Mouse (Mus musculus) liver, embryonic 16.5 days (tissue): ENCODE data around the gene Gm38392. TPM values are rescaled to one million over a fixed set of nuclear protein-coding genes. Genes with fewer than 3 reads are reported as not detected.

Experiments used
- microRNA-seq: library from miRNA; unstranded; fragments of <30 nt; microRNA quantifications from one replicate; pipeline ENCODE4, GENCODE M21; 2016
- polyA plus RNA-seq: library from polyadenylated mRNA; unstranded; fragments of >200 nt; fragmentation: Nextera tagmentation; extraction: Ambion mirVana; gene quantifications from 2 replicates; pipeline ENCODE4 v1.2.1, GENCODE M21; 2015

Gene Gm38392
- polyA plus RNA-seq, 1 experiment from 2014 or later, result not detected

Small RNA genes lying within 50 kb of the gene (microRNA-seq; reads per million reads assigned to microRNA genes)
- not detected for gene Gm25641
- gene Mir3093, result not detected
- gene Mir9-1, result not detected

Other genes with a start within 250 kb of the Gm38392 start
- 13.2 and 14.1 TPM in 2 replicates for gene Gpatch4, start 244.1 kb downstream of the Gm38392 start, polyA plus RNA-seq
- gene Naxe, start 228.7 kb downstream of the Gm38392 start, polyA plus RNA-seq, result 83.2 and 85.0 TPM in 2 replicates
- gene Ttc24, start 208.9 kb downstream of the Gm38392 start, polyA plus RNA-seq, result not detected in 2 replicates
- gene Iqgap3, start 205.2 kb downstream of the Gm38392 start, polyA plus RNA-seq, result 7.3 and 7.6 TPM in 2 replicates
- 5.2 and 7.9 TPM in 2 replicates for gene Mef2d, start 144.8 kb downstream of the Gm38392 start, polyA plus RNA-seq
- 4.8 and 6.3 TPM in 2 replicates for gene Rhbg, start 32.5 kb downstream of the Gm38392 start, polyA plus RNA-seq
- gene Tsacc, start 9.8 kb upstream of the Gm38392 start, polyA plus RNA-seq, result 4.1 and 4.7 TPM in 2 replicates
- 213 and 227 TPM in 2 replicates for gene Cct3, start 9.9 kb upstream of the Gm38392 start, polyA plus RNA-seq
- 97.1 and 97.9 TPM in 2 replicates for gene Glmp, start 37.8 kb upstream of the Gm38392 start, polyA plus RNA-seq
- gene Tmem79, start 48.9 kb upstream of the Gm38392 start, polyA plus RNA-seq, result 1.0 and 1.4 TPM in 2 replicates
- gene Smg5, start 49.0 kb upstream of the Gm38392 start, polyA plus RNA-seq, result 27.7 and 30.8 TPM in 2 replicates
- gene Paqr6, start 77.4 kb upstream of the Gm38392 start, polyA plus RNA-seq, result 5.9 and 7.0 TPM in 2 replicates
- gene Bglap3, start 85.5 kb upstream of the Gm38392 start, polyA plus RNA-seq, result 0.15 and 0.69 TPM in 2 replicates
- not detected in 2 replicates for gene Bglap2, start 91.5 kb upstream of the Gm38392 start, polyA plus RNA-seq
- not detected in 2 replicates for gene Bglap, start 97.3 kb upstream of the Gm38392 start, polyA plus RNA-seq
- gene Pmf1, start 123.1 kb upstream of the Gm38392 start, polyA plus RNA-seq, result 69.7 and 76.8 TPM in 2 replicates
- gene Slc25a44, start 137.9 kb upstream of the Gm38392 start, polyA plus RNA-seq, result 10.0 and 11.8 TPM in 2 replicates
- gene Sema4a, start 174.0 kb upstream of the Gm38392 start, polyA plus RNA-seq, result 27.0 and 29.1 TPM in 2 replicates
- gene Lmna, start 222.7 kb upstream of the Gm38392 start, polyA plus RNA-seq, result 123 and 131 TPM in 2 replicates
- gene Mex3a, start 245.2 kb upstream of the Gm38392 start, polyA plus RNA-seq, result 0.44 and 0.53 TPM in 2 replicates